Mouse (Mus musculus) CH12.LX (cell line): ENCODE data around the gene Crybb1. TPM values are rescaled to one million over a fixed set of nuclear protein-coding genes. Genes with fewer than 3 reads are reported as not detected.

Experiments used
- DNase-seq: peaks from one replicate; pipeline ENCODE4 v3.0.0-alpha.2; 2013; ENCODE audit errors: extremely low read depth
- H3K27ac ChIP-seq: 2 replicates; pipeline ENCODE4 v1.5.1; 2012; ENCODE audit warnings: low read depth, mild to moderate bottlenecking, control low read depth, moderate library complexity; ENCODE audit not compliant: insufficient read depth
- H3K27me3 ChIP-seq: replicated peaks from 2 replicates; pipeline ENCODE3; 2012; ENCODE audit warnings: inconsistent platforms
- H3K36me3 ChIP-seq, 2 experiments: replicated peaks in 1 of 2; 2 replicates each; pipeline versions ENCODE3 to v1.6.1; 2012; ENCODE audit warnings: inconsistent platforms in 1 of 2, low read length in 1 of 2, mild to moderate bottlenecking in 1 of 2, mixed read lengths in 1 of 2, moderate library complexity in 1 of 2; ENCODE audit not compliant: control insufficient read depth in 1 of 2, insufficient read depth in 1 of 2
- H3K4me1 ChIP-seq, 2 experiments: 2 replicates each; pipeline ENCODE4 v1.6.1; 2012; ENCODE audit warnings: inconsistent platforms in 1 of 2, moderate library complexity in 1 of 2; ENCODE audit not compliant: insufficient read depth in 2 of 2, control insufficient read depth in 1 of 2
- H3K4me2 ChIP-seq: 2 replicates; pipeline ENCODE4 v1.6.1; 2012; ENCODE audit warnings: low read depth, mild to moderate bottlenecking, control low read depth; ENCODE audit not compliant: poor library complexity, insufficient read depth, severe bottlenecking
- H3K4me3 ChIP-seq, 3 experiments: fragments of 150-350 bp in 1 of 3; sonication (generic) in 1 of 3; replicated peaks in 1 of 3; 2 replicates each; pipeline versions ENCODE3 to v1.5.1; 2011 to 2012; ENCODE audit warnings: low read depth in 2 of 3, low read length in 2 of 3, mild to moderate bottlenecking in 2 of 3, moderate library complexity in 2 of 3, control low read depth in 1 of 3, improper control_type of control experiment in 1 of 3, inconsistent platforms in 1 of 3, mixed read lengths in 1 of 3; ENCODE audit not compliant: poor library complexity in 1 of 3
- H3K79me2 ChIP-seq: replicated peaks from 2 replicates; pipeline ENCODE4 v1.6.1; 2012; ENCODE audit warnings: mild to moderate bottlenecking, moderate library complexity; ENCODE audit not compliant: control insufficient read depth, poor library complexity, insufficient read depth, severe bottlenecking; ENCODE audit errors: extremely low read depth
- H3K9ac ChIP-seq: 2 replicates; pipeline ENCODE4 v1.6.1; 2012; ENCODE audit warnings: low read depth, mild to moderate bottlenecking, control low read depth, moderate library complexity; ENCODE audit not compliant: insufficient read depth
- H3K9me3 ChIP-seq: replicated peaks from 2 replicates; pipeline ENCODE3; 2012; ENCODE audit warnings: low read length, inconsistent platforms, mixed read lengths
- BHLHE40 ChIP-seq: IDR thresholded peaks from 2 replicates; pipeline ENCODE4 v1.6.1; 2011; ENCODE audit warnings: mild to moderate bottlenecking, low read depth, low read length, improper control_type of control experiment
- CHD1 ChIP-seq: IDR thresholded peaks from 2 replicates; pipeline ENCODE4 v1.6.1; 2012; ENCODE audit warnings: low read depth, low read length, improper control_type of control experiment, inconsistent platforms
- E2F4 ChIP-seq: IDR thresholded peaks from 2 replicates; pipeline ENCODE4 v1.6.1; 2011; ENCODE audit warnings: low read depth, low read length, improper control_type of control experiment; ENCODE audit not compliant: insufficient replicate concordance
- ELF1 ChIP-seq: IDR thresholded peaks from 2 replicates; pipeline ENCODE4 v1.6.1; 2014; ENCODE audit warnings: low read depth, mild to moderate bottlenecking, inconsistent platforms, low read length, improper control_type of control experiment
- EP300 ChIP-seq: IDR thresholded peaks from 2 replicates; pipeline ENCODE4 v1.6.1; 2011; ENCODE audit warnings: low read length, improper control_type of control experiment
- ETS1 ChIP-seq: conservative IDR thresholded peaks from 2 replicates; pipeline ENCODE4 v1.6.1; 2012; ENCODE audit warnings: low read depth, mild to moderate bottlenecking, inconsistent platforms, low read length, improper control_type of control experiment, moderate library complexity
- GABPA ChIP-seq: IDR thresholded peaks from 2 replicates; pipeline ENCODE4 v1.6.1; 2012; ENCODE audit warnings: low read depth, low read length, improper control_type of control experiment, inconsistent platforms; ENCODE audit not compliant: insufficient replicate concordance
- HCFC1 ChIP-seq: IDR thresholded peaks from 2 replicates; pipeline ENCODE4 v1.6.1; 2012; ENCODE audit warnings: low read depth, mild to moderate bottlenecking, inconsistent platforms, low read length, improper control_type of control experiment
- JUN ChIP-seq: IDR thresholded peaks from 2 replicates; pipeline ENCODE4 v1.6.1; 2011; ENCODE audit warnings: low read depth, mild to moderate bottlenecking, low read length, improper control_type of control experiment, moderate library complexity; ENCODE audit not compliant: insufficient read depth
- KAT2A ChIP-seq: IDR thresholded peaks from 2 replicates; pipeline ENCODE4 v1.6.1; 2012; ENCODE audit warnings: low read length, improper control_type of control experiment, inconsistent platforms; ENCODE audit not compliant: insufficient replicate concordance
- MAFK ChIP-seq: IDR thresholded peaks from 2 replicates; pipeline ENCODE4 v1.6.1; 2011; ENCODE audit warnings: low read length, improper control_type of control experiment; ENCODE audit not compliant: insufficient replicate concordance
- MAX ChIP-seq: IDR thresholded peaks from 2 replicates; pipeline ENCODE4 v1.6.1; 2011; ENCODE audit warnings: low read length, improper control_type of control experiment
- MAZ ChIP-seq: IDR thresholded peaks from 2 replicates; pipeline ENCODE4 v1.6.1; 2012; ENCODE audit warnings: low read depth, mild to moderate bottlenecking, inconsistent platforms, low read length, improper control_type of control experiment, moderate library complexity
- MXI1 ChIP-seq: IDR thresholded peaks from 2 replicates; pipeline ENCODE4 v1.6.1; 2011; ENCODE audit warnings: mild to moderate bottlenecking, low read depth, low read length, improper control_type of control experiment
- PAX5 ChIP-seq: IDR thresholded peaks from 2 replicates; pipeline ENCODE4 v1.6.1; 2012; ENCODE audit warnings: low read length, inconsistent platforms, mixed read lengths
- RAD21 ChIP-seq: IDR thresholded peaks from 2 replicates; pipeline ENCODE4 v1.6.1; 2011; ENCODE audit warnings: low read depth, mild to moderate bottlenecking, low read length, improper control_type of control experiment, moderate library complexity
- RCOR1 ChIP-seq: conservative IDR thresholded peaks from 2 replicates; pipeline ENCODE4 v1.6.1; 2012; ENCODE audit warnings: low read depth, mild to moderate bottlenecking, inconsistent platforms, low read length, improper control_type of control experiment
- SIN3A ChIP-seq: IDR thresholded peaks from 2 replicates; pipeline ENCODE4 v1.6.1; 2012; ENCODE audit warnings: low read length, improper control_type of control experiment, inconsistent platforms
- SMC3 ChIP-seq: IDR thresholded peaks from 2 replicates; pipeline ENCODE4 v1.6.1; 2011; ENCODE audit warnings: low read depth, low read length, improper control_type of control experiment
- TBP ChIP-seq: conservative IDR thresholded peaks from 2 replicates; pipeline ENCODE4 v1.6.1; 2011; ENCODE audit warnings: low read depth, low read length, improper control_type of control experiment
- TCF12 ChIP-seq: IDR thresholded peaks from 2 replicates; pipeline ENCODE4 v1.6.1; 2014; ENCODE audit warnings: low read depth, mild to moderate bottlenecking, inconsistent platforms, low read length, improper control_type of control experiment
- USF1 ChIP-seq: IDR thresholded peaks from 2 replicates; pipeline ENCODE4 v1.6.1; 2014; ENCODE audit warnings: low read depth, mild to moderate bottlenecking, inconsistent platforms, low read length, improper control_type of control experiment
- USF2 ChIP-seq: conservative IDR thresholded peaks from 2 replicates; pipeline ENCODE4 v1.6.1; 2011; ENCODE audit warnings: low read depth, low read length, improper control_type of control experiment
- ZC3H11A ChIP-seq: IDR thresholded peaks from 2 replicates; pipeline ENCODE4 v1.6.1; 2012; ENCODE audit warnings: low read depth, mild to moderate bottlenecking, inconsistent platforms, low read length, improper control_type of control experiment
- ZMIZ1 ChIP-seq: IDR thresholded peaks from 2 replicates; pipeline ENCODE4 v1.6.1; 2012; ENCODE audit warnings: low read depth, mild to moderate bottlenecking, inconsistent platforms, low read length, improper control_type of control experiment
- ZNF384 ChIP-seq: IDR thresholded peaks from 2 replicates; pipeline ENCODE4 v1.6.1; 2012; ENCODE audit warnings: low read depth, low read length, improper control_type of control experiment, inconsistent platforms
- dilution Hi-C: fragments of 300-500 bp; cut with MboI; formaldehyde crosslinking; loops from 2 replicates; pipeline ENCODE4 v1.14.3; 2020; ENCODE audit warnings: low sequenced_read_pairs; ENCODE audit not compliant: extremely low pct_unique_long_range_greater_than_20kb, extremely low pct_ligation_motif_present
- in situ Hi-C: fragments of 300-500 bp; cut with MboI; formaldehyde crosslinking; loops from 3 replicates; pipeline ENCODE4 v1.14.3; 2019; ENCODE audit warnings: low sequenced_read_pairs, low pct_ligation_motif_present, low pct_unique_long_range_greater_than_20kb, mixed read lengths
- polyA plus RNA-seq: library from polyadenylated mRNA; unstranded; fragments of >175 nt; gene quantifications from 2 replicates; pipeline ENCODE4 v1.2.1, GENCODE M21; 2012; ENCODE audit warnings: low read depth; ENCODE audit not compliant: insufficient read length
- total RNA-seq, 2 experiments: library from RNA; depleted of rRNA; stranded (reverse); fragments of 300-350 nt in 1 of 2; fragments of >200 nt in 1 of 2; gene quantifications; 2 replicates each; pipeline ENCODE4 v1.2.3; 2012 to 2014

Crybb1 gene
- total and polyA plus RNA-seq, 3 experiments: not detected

- H3K79me2 ChIP-seq: no peaks in the 10 kb centered on the region
- no peak for DNase-seq
- H3K27me3 ChIP-seq: peaks cover 49% of the 10 kb centered on the region
- dilution Hi-C loops (no loop called here), in situ Hi-C loops (loop anchor here (25.0 kb wide), 1 partner anchor 799 kb away; no protein-coding TSS in a partner anchor)
- H3K4me3 ChIP-seq: no peak overlapping the region
- peaks cover 10% of the 10 kb centered on the region for H3K9me3 ChIP-seq
- no peak overlapping the region for H3K27ac ChIP-seq
- no peaks in the 10 kb centered on the region for H3K36me3 ChIP-seq
- no peaks in the 10 kb centered on the region for H3K4me1 ChIP-seq
- H3K9ac ChIP-seq: no peak overlapping the region
- H3K4me2 ChIP-seq: no peak overlapping the region
- TF ChIP-seq MXI1 (no peak), RAD21 (no peak), PAX5 (no peak), ETS1 (no peak), USF2 (no peak), SIN3A (no peak), CHD1 (no peak), HCFC1 (no peak), ZNF384 (no peak), RCOR1 (no peak), TBP (no peak), MAFK (no peak), EP300 (no peak), ZMIZ1 (no peak), ZC3H11A (no peak), USF1 (no peak), MAZ (no peak)
These were observed 17.6 kb upstream of the Crybb1 start for GRCm38 (mm10) chr5:112237866-112238570.

GRCm38 (mm10) chr5:112238781-112239482, 16.7 kb upstream of the Crybb1 start:
- Histone ChIP-seq H3K9me3 (peaks cover 9% of the 10 kb centered on the region), H3K4me3 (no peak overlapping the region), H3K9ac (no peak overlapping the region), H3K4me2 (no peak overlapping the region), H3K4me1 (no peaks in the 10 kb centered on the region), H3K79me2 (no peaks in the 10 kb centered on the region), H3K36me3 (no peaks in the 10 kb centered on the region), H3K27ac (no peak overlapping the region), H3K27me3 (peaks cover 49% of the 10 kb centered on the region)
- DNase-seq: no peak
- TF ChIP-seq SIN3A (no peak), MAX (no peak), MAZ (no peak), BHLHE40 (no peak), E2F4 (no peak), TCF12 (no peak), KAT2A (no peak), GABPA (no peak), JUN (no peak), RAD21 (no peak), ELF1 (no peak), SMC3 (no peak), ETS1 (no peak)
- in situ Hi-C loops: loop anchor here (25.0 kb wide), 1 partner anchor 798 kb away; no protein-coding TSS in a partner anchor
- dilution Hi-C loops: no loop called here
